Mouse (Mus musculus) 3T3-L1 (cell line): ENCODE measurements around the gene Psg16.
"Not testable (repeated sequence)": the region's sequence is repeated elsewhere in the genome, so short reads cannot be mapped to it uniquely, and the experiment has no call there.

ENCODE experiments used
- DNase-seq: peaks from one replicate; pipeline ENCODE4 v3.0.0-alpha.2; 2015; ENCODE audit warnings: low read depth, low spot score

Psg16 gene

DNA sequence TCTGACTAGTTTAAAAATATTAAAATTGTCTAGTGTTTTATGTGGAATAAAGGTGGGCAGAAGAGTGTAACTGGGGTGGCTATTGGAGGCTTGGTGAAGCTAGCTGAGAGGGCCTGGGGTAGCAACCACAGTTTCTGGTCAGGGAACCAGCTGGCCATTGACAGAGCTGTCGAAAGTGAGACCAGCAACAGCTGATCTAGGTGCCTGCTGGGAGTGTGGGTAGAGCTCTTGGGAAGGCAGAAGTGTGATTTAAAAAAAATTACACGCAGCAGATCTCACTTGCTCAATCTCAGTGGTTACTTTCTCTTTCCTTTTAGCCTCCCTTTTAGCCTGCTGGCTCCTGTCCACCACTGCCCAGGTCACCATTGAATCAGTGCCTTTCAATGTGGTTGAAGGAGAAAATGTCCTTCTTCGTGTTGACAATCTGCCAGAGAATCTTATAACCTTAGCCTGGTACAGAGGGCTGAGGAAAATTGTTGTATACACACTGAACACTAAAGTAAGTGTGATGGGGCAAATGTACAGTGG, 16.3 kb downstream of the Psg16 start:
- DNase-seq, result no peak

DNA sequence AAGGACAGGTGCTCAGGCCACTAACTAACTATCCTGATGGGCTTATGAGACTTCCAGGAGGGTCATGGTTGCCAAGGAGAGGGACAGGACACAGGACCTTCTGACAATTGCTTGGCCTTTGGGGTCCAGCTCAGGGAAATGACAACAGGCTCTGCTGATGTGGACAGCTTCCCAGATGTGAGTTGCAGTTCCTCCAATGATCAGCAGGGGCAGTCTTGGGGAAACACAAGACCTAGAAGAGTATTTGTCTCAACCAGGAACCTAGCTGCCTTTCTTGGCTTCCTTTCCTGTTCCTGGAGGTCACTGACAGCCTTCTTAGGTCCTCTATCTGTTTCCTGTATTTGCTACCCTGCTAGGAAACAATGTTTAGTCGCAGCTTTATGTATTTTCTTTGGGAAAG, 17.4 kb downstream of the Psg16 start:
- DNase-seq, result peak; percentile 31

DNA sequence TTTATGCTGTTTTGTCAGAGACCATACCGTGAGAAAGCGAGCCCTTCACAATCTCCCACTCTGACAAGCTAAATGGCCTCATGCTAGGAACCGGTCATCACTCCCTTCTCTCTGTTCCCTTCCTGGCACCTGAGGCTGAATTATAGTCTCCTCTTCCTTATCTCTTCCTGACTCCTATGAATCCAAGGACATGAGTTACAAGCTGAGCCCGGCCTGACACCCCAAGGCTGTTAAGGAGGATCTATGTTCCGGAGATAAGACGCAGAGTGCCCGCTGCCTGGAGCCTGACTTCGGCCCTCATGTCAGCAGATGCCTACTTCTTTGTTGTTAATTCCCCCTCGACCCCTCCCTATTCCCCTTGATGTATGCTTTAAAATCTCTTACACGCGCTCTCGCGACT, 27.8 kb downstream of the Psg16 start:
- DNase-seq, result not testable (repeated sequence)

DNA sequence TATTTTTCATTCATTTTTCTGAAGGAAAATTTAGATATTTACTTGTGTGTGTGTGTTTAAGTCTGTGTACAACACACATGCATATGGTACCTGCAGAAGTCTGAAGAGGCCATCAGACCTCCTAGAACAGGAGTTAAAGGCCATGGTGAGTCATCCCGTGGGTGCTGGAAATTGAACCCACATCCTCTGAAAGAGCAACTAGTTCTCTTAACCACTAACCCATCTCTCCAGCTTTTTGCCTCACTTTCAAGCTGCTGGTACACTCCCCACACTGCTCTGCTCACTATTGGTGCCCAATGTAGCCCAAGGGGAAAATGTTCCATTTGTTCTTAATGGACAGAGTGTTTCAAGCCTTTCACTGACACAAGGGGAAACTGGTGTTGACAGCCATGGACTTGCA, 61.5 kb downstream of the Psg16 start:
- no peak for DNase-seq

DNA sequence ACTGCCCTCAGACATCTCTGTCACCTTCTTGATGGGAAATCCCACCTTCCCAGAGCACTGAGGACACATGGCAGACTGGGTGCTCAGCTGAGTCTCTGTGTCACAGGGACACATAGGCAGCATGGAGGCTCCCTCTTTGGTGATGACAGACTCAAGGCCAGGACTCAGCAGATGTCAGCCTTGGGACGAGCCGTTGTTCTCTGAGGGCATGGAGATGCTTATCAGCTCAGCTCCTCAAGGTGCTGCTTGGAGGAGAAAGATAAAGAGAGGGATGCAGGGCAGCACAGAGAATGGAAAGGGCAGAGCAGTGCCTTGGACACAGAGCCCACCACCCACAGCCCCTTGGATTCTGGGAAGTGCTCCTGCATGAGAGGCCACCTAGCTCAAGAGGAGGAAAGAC, 76.1 kb downstream of the Psg16 start, which contains the start of gene Ceacam3:
Gene Ceacam3, plus strand, starts transcription at position 352 of the 400 bp plus-strand sequence.
- no peak for DNase-seq

DNA sequence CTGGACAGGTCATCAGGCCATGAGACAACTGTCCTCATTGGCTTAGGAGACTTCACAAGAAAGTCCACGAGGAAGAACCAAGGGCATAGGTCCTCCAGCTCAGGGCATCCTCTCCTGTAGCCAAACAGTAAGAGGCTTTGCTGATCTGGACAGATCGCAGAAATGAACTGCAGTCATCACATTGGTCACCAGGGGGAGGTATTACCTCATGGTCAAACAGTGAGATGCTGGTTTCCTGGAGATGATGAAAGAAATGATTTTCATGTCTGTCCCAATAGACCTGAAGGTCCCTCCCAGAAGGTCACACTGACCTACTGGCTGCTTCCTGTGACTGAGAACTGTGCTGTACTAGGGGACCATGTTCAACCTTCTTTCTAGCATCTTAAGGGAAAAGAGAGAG, 81.8 kb downstream of the Psg16 start:
- peak; percentile 70 for DNase-seq

DNA sequence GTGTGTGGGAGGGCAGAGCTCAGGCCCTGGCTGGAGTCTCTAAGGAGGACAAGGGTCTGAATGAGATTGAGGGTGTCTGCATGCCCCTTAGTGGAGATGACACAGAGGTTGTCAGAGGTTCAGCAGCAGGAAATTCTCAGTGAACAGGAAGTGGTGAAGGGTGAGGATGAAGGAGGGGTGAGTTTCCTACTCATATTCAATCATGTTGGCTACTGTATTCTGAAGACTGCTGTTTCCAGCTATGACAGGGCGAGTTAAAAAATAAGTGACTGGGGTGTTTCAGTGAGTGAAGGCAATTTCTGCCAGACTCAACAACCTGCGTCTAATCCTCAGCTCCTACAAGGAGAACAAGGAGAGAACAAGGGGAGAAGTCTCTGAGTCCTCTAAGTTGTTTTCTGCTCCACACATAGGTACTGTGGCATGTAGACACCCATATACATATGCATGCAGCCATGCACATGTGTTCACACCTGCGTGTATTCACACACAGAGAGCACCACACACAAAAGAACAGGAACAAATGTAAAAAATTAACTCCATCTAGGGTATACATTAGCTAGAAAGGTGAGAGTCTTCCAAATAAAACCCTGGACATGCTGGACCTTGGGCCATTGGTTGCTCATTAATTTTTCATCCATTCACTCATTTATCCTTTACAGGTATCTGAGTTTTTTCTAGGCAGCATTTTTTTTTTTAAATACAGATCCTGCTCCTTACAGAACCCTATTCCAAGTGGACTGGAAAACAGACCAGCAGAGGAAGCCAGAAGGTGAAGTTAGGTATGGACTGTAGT, 83.2 kb downstream of the Psg16 start:
- DNase-seq, result no peak

DNA sequence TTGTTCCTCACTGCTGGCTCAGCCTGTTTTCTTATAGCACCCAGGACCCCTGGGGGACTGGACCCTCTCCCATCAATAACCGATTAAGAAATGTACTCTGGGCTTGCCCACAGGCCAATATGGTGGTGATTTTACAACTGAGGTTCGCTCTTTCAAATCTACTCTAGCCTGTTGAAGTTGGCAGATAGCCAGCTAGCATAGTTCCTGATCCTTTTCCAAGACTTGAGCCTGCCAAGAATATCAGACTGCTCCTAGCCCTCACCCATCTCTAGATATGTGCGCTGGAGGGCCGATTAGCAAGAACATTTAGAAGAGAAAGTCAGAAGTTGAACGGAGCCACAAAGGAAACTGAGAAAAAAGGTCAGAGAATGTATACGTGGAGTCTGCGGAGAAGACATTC, 85.2 kb downstream of the Psg16 start:
- no peak for DNase-seq

DNA sequence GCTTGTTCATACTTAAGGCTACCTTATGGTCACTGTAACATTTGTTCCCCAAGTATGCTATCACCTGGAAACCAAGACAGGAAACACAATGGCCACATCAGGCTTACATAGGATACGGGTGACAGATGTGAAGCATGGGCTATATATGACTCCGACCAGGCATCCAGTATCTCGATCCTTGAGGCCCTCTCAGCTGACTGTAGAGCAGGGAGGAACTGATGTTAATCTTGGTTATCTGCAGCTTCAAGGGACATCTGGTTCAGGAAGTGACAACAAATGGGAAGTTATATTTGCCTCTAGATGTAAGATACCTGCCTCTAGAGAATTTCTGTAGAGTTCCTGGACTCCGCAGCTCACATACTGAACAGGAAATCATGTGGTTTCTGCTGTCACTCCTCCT, 98.0 kb downstream of the Psg16 start:
- no peak for DNase-seq
